Mouse (Mus musculus) inflammation-experienced regulatory T-cells, adult 6 months (primary cell): ENCODE measurements around the gene Lman1l. TPM values are rescaled to one million over a fixed set of nuclear protein-coding genes. Genes with fewer than 3 reads are reported as not detected.
A peak's percentile ranks its signal among the peaks of the same experiment; 100 is the strongest.

Experiments
- ATAC-seq: one replicate; pipeline ENCODE4 v1.8.0; 2017
- polyA plus RNA-seq, 3 experiments: library from polyadenylated mRNA; unstranded; fragments of 100-300 nt; shearing (Covaris generic); gene quantifications; one replicate each; pipeline ENCODE4 v1.2.1; 2017

Gene Lman1l
- under 1 TPM; 0.23 to 0.97 (median 0.40) TPM for polyA plus RNA-seq

DNA sequence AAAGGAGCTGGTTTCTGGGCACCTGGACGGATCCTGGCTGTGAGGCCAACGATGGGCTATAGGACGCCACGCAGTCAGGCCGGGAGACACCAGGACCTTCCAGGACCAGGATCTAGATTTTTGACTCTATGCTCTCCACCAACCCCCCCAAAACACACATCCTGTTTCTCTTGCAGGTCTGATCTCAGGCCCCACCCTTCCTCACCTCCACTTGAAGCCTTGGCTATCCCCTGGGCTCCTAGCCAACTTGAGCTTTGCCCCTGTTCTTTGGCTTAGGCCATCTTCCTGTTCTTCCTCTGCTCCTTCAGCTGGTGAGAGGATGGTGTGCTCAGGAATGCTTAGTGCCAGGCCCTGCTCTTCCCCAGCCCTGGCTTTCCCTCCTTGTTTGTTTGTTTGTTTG, at the start of gene Lman1l:
Gene Lman1l, minus strand, starts transcription at position 101 of the 400 bp plus-strand sequence.
- ATAC-seq = peak; percentile 49

GRCm38 (mm10) chr9:57669566-57669965, 49.0 kb upstream of the Lman1l start:
- ATAC-seq = no peak

- ATAC-seq = no peak
Observed at GRCm38 (mm10) chr9:57668277-57668676, 47.7 kb upstream of the Lman1l start.

GRCm38 (mm10) chr9:57667817-57668216, 47.2 kb upstream of the Lman1l start:
- no peak for ATAC-seq

DNA sequence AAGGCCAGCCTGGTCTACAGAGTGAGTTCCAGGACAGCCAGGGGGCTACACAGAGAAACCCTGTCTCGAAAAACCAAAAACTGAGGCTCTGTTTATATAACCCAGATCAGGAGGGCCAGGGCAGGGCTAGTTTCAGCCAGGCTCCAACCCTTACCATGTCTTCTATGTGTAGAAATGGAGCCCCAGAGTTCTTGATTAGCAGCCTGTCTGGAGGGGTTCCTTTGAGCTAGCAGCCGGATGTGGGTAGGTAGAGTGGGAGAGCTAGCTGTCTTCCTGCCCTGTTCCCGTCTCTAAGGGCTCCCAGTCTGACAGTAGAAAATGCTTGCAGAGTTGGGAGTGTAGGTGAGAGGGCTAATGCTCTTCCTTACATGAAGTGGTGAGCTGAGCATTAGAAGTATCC, 46.6 kb upstream of the Lman1l start:
- peak; percentile 41 for ATAC-seq

GRCm38 (mm10) chr9:57666536-57666935, 46.0 kb upstream of the Lman1l start:
- no peak for ATAC-seq

DNA sequence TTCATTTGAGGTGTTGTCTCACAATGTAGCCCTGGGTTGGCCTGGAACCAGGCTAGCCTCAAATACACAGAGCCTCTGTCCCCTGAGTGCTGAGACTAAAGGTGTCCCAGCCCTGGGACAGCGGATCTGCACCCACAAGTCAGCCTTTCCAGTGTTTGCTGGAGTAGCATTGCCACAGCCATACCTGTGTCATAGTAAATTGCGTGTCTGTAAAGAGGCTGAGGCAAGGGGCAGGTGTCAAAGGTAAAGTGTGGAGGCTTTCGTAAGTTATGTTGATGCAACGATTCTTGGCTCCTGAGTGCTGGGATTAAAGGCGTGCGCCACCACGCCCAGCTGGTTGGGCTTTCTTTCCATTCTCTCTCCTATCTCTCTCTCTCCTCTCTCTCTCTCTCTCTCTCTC, 44.0 kb upstream of the Lman1l start:
- ATAC-seq = no peak

DNA sequence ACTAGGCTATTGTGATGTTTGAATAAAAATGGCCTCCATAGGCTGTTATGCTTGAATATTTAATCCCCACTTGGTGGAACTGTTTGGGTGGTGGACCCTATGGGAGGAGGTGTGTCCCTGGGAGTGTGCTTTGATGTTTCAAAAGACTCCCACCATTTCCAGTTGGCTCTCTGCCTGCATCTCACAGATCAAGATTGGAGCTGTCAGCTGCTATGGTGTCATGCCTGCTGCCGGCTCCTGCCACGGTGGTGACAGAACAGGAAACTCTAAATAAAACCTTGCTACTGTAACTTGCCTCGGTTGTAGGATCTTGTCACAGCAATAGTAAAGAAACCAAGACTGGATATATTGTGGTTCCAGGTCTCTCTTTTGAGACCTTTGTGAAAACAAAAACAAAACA, 41.0 kb upstream of the Lman1l start:
- ATAC-seq = no peak

DNA sequence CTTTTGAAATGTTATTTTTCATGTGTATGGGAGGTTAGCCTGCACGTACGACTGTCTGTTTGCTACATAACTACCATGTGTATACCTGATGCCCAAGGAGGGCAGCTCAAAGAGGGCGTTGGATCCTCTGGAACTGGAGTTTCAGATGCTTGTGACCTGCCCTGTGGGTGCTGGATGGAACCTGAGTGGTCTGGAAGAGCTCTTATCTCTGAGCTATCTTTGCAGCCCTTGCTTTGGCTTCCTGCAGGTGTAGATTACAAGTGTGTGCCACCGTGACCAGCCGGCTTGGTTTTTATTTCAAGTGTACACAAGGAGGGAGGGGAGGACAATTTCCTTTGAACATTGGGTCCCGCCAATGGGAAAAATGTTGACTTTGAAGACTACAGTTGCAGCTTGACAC, 39.9 kb upstream of the Lman1l start:
- ATAC-seq = no peak

- peak; percentile 69 for ATAC-seq
Observed at GRCm38 (mm10) chr9:57659774-57660173, 39.2 kb upstream of the Lman1l start.

- ATAC-seq = no peak
Observed at GRCm38 (mm10) chr9:57658970-57659369, 38.4 kb upstream of the Lman1l start.

DNA sequence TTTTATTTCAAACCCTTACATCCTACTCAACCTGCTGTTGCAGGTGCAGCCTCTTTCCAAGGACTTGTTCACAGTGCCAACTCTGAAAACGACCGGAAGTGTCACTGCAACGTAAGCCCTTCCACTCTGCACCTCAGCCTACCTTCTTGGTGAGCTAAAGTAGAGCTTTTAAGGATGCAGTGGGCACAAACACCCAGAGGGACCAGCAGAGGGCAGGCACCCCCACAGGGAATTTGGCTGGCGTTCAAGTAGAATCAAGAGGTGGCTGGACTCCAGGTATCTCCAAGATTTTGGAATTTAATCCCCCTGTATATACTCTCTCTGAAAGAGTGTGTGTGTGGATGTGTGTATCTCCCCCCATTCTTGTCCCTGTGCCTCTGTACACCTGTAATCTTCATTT, 37.3 kb upstream of the Lman1l start:
- no peak for ATAC-seq

DNA sequence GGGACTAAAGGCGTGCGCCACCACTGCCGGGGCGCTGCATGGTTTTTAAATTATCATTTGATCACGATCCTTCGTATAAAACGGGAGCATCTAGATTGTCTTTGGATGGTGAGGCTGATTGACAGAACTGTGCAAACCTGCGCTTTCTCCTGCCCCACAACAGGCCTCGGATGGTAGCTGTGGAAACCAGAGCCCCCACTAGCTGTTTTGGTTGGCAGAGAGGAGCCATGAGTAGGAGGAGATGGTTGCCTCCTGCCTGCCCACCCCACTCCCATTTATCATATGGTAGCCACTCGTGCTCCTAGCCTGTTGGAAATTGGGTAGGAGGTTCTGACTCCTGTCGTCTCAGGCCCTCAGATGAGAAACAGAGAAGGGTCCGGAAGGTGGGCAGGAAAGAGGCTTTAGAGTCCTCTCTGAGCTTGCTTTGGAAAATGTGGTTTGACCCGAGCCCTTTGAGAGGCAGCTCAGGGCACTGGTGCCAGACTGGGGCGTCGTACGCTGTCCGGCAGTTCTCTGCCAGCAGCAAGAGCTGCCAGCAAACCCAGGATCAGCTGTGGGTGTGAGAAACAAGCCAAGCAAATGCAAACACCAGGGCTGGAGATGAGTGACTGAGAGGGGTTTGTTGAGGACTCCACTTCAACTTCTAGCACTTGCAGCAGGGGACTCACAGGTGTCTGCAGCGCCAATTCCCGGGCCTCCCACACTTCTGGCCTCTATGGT, 36.2 kb upstream of the Lman1l start:
- ATAC-seq = no peak

- ATAC-seq = peak; percentile 70
Observed at GRCm38 (mm10) chr9:57655749-57656148, 35.2 kb upstream of the Lman1l start.

DNA sequence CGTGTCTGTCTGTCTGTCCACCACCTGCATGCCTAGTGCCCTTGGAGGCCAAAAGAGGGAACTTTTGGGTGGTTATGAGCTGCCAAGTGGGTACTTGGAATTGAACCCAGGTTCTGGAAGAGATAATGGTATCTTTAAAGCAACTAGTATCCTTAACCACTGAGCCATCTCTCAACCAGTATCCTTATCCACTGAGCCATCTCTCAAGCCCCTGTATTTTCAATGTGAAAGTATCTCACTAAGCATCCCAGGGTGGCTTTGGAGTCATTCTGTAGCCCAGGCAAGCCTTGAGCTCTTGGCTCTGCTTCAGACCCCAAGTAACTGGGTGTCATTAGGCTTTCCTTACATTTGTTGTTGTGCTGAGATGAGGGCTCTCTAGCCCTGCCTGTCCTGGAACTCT, 34.4 kb upstream of the Lman1l start:
- no peak for ATAC-seq

- ATAC-seq = no peak
Observed at GRCm38 (mm10) chr9:57653283-57653682, 32.7 kb upstream of the Lman1l start, which contains the start of gene Csk. Gene Csk, minus strand, starts transcription at chr9:57653631.

DNA sequence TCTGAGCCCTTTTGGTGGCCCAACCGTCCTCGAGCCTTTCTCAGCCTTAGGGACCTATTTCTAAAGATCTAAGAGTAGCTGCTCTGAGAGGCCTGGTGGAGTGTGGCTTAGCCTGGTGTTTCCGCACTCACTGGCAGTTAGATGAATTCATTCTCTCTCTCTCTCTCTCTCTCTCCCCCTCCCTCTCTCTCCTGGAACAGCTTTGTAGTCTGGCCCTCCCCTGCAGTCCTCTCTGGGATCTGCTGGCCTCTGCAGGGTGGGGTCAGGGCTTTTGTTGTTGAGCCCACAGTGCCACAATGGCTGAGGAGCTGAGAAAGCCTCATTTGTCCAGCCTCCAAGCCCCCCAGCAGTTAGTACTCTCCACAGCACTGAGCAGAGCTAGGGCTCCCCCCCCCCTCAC, 32.3 kb upstream of the Lman1l start:
- no peak for ATAC-seq

GRCm38 (mm10) chr9:57652351-57652750, 31.8 kb upstream of the Lman1l start:
- no peak for ATAC-seq

- ATAC-seq = peak; percentile 54
Observed at GRCm38 (mm10) chr9:57650786-57651311, 30.3 kb upstream of the Lman1l start.

DNA sequence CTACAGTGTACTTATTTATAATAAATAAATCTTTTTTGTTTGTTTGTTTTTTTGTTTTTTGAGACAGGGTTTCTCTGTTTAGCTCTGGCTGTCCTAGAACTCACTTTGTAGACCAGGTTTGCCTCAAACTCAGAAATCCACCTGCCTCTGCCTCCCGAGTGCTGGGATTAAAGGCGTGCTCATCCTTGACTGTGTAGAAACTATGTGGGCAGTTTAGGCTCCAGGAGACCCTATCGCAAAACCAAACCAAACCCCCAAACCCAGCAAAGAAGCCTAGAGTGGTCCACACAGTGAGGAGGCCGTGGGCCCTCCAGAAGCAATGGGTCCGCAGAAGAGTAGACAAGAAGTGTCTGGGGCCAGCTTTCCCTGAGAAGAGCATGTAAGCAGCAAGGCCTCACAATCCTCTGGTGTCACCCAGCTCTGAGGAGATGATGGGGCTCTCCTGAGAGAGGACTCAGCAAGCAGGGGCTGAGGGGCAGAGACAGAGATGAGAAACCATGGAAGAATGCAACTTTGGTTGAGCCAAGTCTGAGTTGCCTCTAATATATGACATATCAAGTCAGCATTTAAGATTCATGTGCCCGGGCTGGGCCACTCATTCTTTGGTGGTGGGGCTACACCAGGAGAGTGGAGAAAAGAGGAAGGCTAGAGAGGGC, 29.7 kb upstream of the Lman1l start:
- ATAC-seq = no peak

GRCm38 (mm10) chr9:57647286-57648108, 26.9 kb upstream of the Lman1l start:
- peak; percentile 37 for ATAC-seq

GRCm38 (mm10) chr9:57646551-57647103, 26.1 kb upstream of the Lman1l start:
- ATAC-seq = peak; percentile 45
